Mouse (Mus musculus) embryo, embryonic 11 days (tissue): ENCODE data around the gene Fbln2.

Experiments
- DNase-seq: peaks from one replicate; pipeline ENCODE4 v3.0.0-alpha.2; 2015

The Fbln2 gene

DNA sequence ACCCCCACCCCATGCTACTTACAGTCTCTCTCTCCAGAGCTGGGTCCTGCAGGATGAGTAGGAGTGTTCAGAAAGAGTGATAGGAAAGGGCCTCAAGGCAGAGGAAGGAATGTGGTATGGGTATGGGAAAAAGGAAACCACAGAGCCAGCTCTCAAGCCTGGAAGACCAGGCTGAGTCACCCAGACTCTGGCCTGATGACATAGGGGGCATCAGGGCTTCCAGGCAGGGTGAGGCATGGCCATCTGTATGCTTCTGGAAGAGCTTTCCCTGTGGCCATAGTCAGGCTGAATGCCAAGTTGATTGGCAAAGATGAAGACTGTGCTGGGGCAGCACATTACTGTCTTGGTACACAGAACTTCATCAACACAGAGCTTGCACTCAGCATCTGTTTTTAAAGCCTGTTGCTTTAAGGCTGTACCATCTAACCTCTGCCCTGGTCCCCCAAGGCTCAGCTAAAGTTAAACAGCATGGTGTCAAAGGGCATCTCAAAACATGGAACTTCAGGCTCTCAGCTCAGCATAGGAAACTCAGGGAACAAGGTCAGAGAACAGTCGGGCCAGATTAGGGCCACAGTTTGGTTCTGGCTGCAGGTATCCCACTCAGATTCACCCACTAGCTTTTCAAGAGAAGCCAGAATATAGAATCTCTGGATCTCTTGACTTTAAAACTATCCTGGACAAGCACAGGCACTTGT, 19.3 kb upstream of the Fbln2 start:
- no peak for DNase-seq

DNA sequence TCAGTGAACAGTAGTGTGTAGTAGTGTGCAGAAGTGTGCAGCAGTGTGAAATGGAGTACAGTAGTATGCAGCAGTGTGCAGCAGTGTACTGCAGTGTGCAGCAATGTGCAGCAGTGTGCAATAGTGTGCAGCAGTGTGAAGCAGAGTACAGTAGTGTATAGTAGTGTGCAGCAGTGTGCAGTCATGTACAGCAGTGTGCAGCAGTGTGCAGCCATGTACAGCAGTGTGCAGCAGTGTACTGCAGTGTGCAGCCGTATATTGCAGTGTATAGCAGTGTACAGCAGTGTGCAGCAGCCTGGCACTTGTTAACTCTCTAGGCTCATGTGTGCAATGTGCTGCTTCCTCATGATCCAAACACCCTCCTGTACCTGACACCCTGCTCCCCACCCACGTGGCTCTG, 13.8 kb upstream of the Fbln2 start:
- no peak for DNase-seq

DNA sequence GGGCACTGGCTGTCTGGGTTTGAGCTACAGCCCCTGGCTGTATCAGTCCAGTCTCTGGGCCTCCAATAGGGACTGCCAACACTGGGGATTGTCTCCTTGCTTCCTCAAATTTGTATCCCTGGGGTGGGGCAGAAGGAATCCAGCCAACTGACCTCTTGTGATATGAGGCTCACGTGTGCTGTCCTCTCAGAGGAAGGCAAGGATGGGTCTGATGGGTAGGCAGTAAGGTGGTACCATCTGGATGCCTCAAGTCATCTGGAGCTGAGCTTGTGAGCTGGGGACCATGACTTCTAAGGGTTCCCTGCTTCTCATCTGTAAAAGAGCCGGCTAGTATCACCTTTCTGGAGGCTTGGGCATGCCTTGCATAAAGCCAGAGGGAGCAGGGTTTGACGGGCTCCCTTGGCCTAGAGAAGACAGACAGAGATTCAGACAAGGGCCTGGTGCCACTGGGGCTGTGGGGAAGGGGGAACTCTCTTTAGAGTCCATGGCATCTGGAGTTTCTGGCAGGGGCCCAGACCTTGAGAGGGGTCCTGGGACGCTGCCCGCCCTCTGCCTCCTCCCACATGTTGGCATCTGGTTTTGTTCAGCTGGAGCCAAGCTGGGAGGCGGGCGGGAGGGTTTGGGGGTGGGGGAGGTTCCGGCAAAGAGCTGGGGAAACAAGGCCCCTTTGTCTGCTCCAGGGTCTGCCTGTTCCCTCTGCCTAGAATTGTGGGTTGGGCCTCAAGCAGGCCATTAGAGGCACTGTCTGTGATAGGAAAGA, 11.6 kb upstream of the Fbln2 start:
- DNase-seq = peak; percentile 81

DNA sequence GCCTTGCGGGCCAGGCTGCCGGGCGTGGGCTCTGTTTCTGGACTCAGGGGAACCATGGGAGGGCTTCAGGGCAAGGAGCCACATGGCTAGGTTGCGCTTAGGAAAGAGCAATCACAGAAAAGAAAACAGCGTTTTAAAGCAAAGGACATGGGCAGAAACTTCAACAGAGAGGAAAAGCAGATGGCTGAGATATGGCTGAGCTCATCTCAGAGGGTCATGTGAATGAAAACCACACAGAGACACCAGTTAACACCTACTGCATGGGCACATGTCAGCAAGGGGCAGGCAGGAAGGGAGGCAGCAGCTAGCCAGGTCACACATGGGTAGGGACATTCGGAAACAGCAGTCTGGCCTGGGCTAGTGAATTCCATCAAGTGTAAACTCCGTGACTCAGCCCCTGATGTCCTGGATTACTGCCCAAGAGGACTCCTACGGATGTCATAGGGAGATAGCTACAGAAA, 10.3 kb upstream of the Fbln2 start:
- DNase-seq = no peak

DNA sequence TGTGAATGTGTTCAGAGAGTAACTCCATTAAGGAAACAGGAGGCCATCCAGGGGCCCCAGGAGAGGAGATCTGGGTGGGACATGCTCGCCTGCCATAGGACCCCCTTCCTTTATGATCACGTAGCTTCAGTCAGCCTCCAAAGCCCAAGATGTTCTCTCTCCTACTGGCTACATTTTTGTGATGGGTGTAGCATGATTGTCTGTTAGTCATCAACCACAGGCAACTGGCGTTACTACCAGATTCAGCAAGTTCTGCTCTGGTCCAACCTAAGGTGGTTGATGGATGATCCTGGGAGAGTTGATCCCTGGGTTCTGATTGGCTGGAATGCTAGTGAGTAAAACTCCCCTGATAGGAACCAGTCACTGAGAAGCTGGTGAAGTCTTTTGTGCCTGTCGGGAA, 9.7 kb upstream of the Fbln2 start:
- DNase-seq = no peak

DNA sequence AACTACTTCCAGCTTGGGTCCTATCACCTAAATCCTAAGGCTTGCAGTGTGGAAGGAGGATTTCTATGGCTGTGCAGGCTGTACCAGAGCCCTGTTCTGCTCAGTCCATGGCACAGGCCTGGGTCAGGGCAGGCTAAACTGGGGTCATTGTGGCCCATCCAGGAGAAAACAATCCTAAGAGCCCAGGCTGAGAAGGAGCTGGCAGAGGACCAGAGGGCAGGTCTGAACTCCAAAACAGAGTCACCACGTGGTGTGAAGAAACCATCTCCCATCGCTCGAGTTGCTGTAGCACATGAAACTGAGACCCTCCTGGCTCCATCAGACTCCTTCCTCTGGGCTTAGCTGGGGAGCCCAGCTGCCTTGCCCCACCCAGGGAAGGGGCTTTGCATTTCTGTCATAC, 6.9 kb upstream of the Fbln2 start:
- DNase-seq = no peak

DNA sequence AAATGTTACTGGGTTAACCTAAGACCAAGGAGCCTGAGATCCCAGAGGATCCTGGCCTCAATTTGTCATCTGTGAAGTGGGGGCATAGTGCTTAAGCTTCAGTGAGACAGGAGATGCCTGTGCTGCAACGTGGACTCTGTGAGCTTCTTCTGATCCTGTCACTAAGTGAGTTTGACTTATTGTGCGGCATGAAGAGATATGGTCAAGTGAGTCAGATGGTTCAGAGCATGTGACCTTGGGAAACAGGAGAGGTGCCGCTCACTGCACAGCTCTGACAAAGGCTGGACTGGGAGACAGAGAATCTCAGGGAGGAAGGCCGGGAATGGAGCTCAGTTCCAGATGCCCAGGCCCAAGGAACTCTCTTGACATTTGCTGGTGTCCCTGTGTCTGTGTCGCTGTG, 6.5 kb upstream of the Fbln2 start:
- no peak for DNase-seq

DNA sequence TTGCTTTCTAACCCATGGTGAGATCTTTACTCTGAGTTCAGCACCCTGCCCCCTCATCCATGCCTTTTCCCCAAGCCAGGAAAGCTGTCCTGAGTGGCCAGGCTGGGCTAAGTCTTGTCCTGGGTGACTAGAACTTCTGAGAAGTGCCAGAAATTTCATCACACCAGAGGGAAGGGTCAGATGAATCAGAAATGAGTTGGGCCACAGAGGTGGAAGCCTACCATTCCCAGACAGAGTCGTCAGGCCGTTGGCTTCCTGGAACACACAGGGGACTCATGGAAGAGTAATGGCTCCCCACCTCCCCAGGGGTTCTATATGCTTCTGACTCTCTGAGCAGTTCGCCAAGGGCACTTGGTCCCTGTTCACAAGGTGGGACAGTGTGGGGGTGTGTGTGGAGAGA, 4.8 kb upstream of the Fbln2 start:
- DNase-seq = no peak

DNA sequence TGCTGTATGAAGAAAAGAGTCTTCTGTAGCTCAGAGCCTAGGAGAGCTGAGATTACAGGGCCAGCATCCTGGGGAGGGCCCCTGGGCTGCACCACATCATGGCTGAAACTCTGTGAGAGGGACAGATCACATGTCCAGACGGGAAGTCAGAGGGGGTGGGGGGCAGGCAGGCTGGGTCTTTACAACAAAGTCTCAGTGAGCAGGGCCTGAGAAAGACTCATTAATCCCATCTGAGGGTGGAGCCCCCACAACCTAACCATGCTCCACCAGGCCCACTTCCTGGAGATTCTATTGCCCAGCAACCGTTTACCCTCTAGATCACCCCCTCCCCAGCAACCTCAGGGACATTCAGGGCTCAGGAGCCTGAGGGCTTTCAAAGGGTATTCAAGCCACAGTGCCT, 2.5 kb upstream of the Fbln2 start:
- peak; percentile 52 for DNase-seq

DNA sequence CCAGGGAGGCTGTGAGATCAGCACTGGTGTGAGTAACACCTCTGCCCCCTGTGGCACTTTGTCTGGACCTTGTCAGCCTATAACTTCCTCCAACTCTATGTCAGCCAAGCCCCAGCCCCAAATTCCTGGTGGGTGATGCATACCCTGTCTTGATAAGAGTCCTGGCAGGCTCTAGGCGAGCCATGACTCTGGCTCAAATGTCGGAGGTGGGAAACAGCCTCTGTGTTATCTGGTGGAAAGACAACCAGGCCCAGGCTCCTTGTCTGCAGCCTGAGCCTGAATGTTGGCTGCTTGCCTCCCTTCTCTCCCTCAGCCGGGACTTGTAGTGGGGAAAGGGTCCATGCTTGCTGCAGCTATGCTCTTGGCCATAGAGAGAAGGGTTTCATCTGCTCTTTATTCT, 1.4 kb upstream of the Fbln2 start:
- DNase-seq = no peak

DNA sequence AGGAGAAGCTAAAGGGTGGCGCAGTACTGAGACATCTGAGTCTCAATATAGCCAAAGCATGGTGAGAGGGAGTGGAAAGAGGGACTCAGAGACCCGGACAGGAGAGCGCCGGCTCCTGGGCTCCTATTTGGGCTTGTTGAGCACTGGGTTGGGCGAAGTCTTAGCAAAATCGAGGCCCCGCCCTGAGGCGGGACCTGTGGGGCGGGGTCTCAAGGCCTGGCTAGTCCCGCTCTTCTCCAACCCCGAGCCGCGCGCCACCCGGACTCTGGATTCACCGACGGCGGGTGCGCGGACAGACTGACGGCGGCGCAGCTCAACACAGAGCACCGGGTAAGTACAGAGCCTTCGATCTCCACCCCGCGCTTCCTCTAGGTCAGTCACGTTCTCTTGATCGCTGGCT, 316 bp downstream of the Fbln2 start:
- peak; percentile 93 for DNase-seq

DNA sequence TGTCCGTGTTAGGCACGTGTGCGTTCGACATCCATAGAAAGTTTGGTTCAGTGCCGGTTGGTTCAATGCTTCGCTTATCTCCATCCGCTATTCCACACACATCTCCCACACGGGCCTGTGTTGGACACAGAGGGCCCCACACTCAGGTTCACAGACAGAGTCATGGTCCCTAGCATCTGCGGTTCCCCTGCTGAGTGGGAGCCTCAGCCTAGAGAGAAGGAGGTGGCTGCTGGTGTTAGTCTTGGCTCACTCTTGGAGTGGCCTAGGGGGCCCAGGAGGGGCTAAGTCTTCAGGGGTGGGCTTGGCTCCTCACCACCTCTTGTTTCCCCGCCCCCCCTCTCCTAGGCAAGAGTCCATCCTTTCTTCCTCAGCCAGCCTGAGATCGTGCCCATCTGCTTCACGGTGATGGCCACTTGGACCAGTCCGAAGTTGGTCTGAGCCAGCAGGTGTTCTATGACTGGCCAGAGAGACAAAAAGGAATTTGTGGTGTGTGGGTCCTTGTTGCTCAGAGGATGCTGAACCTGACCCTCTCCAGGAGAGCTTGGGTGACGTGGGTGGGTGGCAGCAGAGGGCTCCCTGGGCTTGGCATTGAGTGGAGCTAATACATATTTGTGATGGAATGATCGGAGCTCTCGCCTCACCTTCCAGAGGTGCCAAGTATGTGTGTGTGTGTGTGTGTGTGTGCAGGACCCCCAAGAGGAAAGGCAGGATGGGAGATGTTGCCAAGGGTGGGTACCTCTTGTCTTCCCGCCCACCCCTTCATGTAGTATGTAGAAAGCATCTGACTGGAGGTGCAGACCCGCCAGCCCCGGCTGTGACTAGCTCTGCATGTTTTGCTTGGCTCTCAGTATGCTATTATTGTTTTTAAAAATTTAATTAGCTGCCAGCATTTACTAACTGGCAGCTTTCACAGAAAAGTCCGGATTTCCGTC, 1.3 kb downstream of the Fbln2 start:
- DNase-seq = no peak

DNA sequence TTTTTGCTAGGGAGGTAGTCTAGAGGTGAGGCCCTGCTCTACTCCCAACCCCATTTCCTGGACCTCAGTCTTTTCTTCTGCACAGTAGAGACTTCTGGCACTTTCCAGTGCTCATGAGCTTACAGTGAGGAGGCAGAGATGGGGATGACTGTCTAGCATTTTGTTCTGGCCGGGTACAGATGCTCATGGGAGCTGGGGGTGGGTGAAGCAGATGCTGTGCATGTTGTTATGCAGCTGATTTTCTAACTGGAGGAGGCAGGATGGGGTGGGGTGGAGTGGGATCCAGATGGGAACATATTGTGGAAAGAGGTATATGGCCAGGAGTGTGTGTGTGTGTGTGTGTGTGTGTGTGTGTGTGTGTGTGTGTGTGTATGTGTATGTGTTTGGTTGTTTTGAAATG, 3.2 kb downstream of the Fbln2 start:
- no peak for DNase-seq

DNA sequence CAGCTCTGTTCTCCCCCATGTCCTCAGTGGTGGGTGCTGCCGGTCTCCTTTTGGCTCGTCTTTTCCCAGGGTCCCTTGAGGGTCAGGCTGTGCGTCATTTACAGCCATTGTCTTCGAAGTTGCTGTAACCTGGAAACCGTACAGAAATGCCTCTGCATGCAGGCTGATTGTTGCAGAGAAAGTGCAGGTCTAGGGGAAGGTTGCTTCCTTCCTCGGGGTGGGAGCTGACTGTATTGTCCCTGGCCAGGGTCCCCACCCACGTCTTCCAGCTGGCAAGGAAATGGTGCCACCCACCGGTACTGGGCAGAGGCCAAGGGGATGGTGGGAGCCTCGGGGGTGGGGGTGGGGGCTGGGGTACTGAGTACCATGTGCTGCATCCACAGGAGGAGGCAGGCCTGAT, 6.2 kb downstream of the Fbln2 start:
- no peak for DNase-seq

DNA sequence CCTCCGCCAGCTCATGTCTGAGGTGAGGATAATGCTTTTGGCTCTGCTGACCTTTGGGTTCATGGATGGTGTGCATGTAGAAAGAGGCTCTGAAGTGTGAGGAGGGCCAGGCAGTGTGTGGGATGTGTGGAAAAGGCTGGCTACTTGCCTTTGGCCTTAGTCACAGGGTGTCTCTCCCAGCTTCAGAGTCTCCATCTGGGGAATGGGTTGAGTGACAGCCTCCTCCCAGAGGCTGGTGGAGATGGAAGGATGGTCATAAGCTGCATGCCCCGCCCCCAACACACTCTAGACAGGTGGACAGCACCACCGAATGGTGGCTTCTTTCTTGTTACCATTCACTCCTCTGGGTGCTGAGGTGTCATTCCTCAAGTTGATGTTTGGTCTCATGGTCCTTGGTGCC, 6.6 kb downstream of the Fbln2 start:
- no peak for DNase-seq

DNA sequence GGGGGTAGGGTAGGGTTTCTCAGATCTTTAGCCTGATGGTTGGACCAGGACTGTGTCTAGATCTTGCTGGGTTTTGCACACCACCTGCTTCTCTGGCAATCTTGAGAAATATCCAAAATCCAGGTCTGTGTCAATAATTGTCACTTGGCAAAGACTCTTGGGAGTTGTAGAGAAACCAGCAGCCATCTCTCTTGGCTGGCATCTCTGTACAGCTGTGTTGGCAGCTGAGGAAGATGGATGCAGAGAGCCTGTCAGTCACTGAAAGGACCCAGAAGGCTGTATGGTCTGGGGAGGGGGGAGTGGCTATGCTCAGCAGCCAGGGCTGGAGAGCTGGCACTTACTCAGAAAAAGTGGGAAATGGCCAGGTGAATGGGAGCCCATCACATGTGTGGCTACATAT, 7.8 kb downstream of the Fbln2 start:
- no peak for DNase-seq

DNA sequence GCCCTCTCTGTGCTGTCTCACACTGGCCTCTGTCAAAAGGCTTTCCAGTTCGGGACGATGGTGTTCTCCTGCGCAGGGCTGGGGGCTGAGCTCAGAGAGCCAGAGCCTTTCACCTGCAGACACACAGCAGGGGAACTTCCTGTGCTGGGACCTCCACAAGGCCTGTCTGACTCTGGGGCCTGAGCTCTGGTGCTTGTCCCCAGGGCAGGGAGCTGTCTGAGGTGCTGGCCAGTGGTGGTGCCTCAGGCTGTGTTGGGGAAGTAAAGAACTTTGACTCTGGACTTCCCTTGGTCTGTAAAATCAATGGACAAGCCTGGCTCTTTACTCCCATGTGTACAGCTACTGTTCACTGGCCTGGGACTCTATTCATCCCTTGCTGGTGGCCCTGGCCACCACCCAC, 8.8 kb downstream of the Fbln2 start:
- peak; percentile 58 for DNase-seq

DNA sequence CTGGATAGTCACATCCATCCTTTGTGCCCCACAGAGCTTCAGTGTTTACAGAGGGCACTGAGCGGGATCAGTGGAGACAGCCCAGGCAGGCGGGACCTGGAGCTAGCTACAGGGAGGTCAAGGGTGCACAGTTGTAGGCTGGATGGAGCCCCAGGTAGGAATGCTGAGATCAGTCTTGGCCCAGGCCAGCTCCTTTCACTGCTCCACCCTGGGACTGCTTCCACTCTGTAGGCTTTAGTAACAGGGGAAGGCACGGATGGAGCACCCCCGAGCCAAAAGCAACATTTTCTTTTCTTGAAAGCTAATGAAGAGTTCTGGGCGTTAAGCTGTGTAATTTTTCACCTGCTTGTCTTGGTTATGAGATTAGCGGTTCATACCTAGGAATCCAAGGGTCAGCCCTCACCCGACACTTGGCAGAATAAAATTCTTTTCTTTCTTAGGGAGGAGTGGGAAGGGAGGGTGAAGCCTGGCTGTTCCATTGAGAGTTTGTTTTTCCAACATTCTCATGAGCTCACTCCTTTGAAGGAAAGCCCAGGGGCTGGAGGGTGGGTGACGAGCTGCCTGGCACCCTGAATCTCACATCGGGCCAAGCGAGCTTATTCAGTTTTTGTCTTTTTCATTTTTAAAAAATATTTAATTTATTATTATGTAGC, 10.6 kb downstream of the Fbln2 start:
- no peak for DNase-seq

DNA sequence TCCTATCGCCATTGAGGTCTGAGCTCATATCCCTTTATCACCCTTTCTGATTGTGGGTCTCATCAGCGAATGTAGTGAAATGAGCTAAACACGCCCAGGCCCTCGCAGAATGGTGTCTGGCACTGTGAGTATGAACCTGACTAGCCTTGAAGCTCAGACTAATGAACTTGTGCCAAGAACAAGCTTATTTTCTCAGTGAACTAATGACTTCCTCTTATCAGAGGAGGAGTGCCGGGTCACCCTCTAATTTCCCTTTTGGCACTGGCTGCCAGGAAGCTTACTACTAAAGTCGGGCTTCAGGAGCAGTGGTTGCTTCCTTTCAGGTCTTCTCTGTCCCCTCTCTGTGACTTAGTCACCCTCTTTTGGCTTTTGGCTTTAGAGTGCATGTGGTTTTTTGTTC, 12.7 kb downstream of the Fbln2 start:
- no peak for DNase-seq

DNA sequence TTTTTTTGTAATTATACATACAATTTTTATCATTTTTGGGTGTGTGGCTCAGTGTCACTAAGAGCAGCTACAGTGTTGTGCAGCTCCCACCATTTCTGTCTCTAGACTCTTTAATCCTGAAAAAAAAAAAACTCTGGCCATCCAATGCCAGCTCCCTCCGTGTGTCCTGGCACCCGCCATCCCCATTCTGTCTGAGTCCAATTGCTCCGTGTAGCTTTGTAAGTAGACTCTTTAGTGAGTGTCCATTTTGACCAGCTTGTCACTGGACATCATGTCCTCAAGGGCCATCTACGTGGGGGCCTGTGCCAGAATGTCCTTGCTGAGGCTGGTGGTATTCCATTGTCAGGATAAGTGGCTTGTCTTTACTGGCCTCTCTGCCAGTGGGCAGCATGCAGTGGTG, 13.1 kb downstream of the Fbln2 start:
- DNase-seq = no peak

DNA sequence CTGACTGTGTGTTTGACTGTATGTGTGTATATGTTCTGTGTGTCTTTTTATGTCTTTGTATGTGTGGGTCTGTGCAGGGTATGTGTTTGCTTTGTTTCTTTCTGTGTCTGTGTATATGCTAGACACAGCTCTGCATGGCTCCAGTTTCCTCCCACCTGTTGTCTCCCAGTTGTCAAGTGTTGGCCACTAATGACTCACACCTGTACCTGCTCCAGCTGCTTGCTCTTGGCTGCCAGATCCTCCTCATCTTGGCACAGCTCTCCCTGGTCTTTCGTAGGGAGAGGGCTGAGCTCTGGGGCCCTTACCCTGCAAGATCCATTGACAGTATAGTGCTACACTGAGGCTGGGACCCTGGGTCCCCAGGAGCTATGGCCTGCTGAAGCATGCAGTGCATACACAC, 13.8 kb downstream of the Fbln2 start:
- DNase-seq = no peak

DNA sequence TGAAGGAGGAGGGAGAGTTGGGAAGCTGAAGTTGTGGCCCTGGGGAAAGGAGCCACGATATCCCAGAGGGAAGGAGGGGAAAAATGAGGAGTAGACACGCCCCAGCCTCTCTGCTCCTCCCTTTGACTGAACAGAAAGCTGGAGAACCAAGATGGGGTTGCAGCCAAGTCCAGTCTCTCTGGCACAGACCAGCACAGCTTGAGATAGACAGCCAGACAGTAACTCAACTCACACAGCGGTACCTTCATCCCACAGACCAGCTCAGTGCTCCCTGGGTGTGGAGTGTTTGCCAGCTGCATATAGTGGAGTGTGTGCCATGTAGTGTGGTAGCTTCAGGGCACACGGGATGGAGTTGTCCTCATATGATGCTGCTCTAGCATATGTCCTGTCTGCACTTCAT, 16.7 kb downstream of the Fbln2 start:
- DNase-seq = no peak

DNA sequence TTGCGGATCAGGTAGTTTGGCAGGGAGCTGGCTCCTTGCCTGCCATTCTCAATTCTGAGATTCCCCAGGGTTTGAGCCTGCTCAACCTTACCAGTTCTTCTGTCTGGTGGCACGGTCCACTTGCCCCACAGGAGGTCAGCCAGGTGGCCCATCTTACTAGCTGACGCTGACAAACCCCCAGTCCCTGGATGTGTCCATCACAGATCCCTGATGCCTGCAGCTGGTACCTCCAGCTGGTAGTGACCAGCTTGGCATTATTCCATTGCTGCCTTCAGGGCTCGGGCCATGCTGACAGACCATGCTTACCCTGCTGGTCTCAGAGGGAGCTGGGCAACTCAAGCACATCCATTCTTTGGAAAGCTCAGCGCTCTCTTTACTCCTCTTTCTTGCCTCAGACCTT, 18.7 kb downstream of the Fbln2 start:
- no peak for DNase-seq
